Mouse (Mus musculus): Measurements from ENCODE around the gene 3110082I17Rik.

The 3110082I17Rik gene

GRCm38 (mm10) chr5:139324691-139325394 is 135.5 kb downstream of the 3110082I17Rik start:
- no peak for DNase-seq (ENCODE audit: low read depth)

GRCm38 (mm10) chr5:139324045-139324491 is 136.3 kb downstream of the 3110082I17Rik start:
- no peak for DNase-seq (ENCODE audit: low read depth)

- DNase-seq (ENCODE audit: low read depth) = peak; percentile 28
Observed at GRCm38 (mm10) chr5:139323260-139323924, 136.9 kb downstream of the 3110082I17Rik start.

- DNase-seq (ENCODE audit: low read depth) = no peak
Observed at GRCm38 (mm10) chr5:139321331-139321730, 139.0 kb downstream of the 3110082I17Rik start.

- no peak for DNase-seq (ENCODE audit: low read depth)
Observed at GRCm38 (mm10) chr5:139320424-139320823, 139.9 kb downstream of the 3110082I17Rik start.

GRCm38 (mm10) chr5:139317751-139318504 is 142.4 kb downstream of the 3110082I17Rik start:
- DNase-seq (ENCODE audit: low read depth) = no peak

GRCm38 (mm10) chr5:139316982-139317675 is 143.2 kb downstream of the 3110082I17Rik start:
- no peak for DNase-seq (ENCODE audit: low read depth)

- peak; percentile 48 for DNase-seq (ENCODE audit: low read depth)
Observed at GRCm38 (mm10) chr5:139314941-139315642, 145.2 kb downstream of the 3110082I17Rik start.

- no peak for DNase-seq (ENCODE audit: low read depth)
Observed at GRCm38 (mm10) chr5:139313536-139313935, 146.8 kb downstream of the 3110082I17Rik start.

- DNase-seq (ENCODE audit: low read depth) = no peak
Observed at GRCm38 (mm10) chr5:139311822-139312221, 148.5 kb downstream of the 3110082I17Rik start.

- DNase-seq (ENCODE audit: low read depth) = no peak
Observed at GRCm38 (mm10) chr5:139310477-139310876, 149.8 kb downstream of the 3110082I17Rik start.

GRCm38 (mm10) chr5:139309946-139310345 is 150.4 kb downstream of the 3110082I17Rik start:
- DNase-seq (ENCODE audit: low read depth) = no peak

Measured in NIH3T3 (cell line).